Mouse (Mus musculus): ENCODE data around the gene Larp4b.

DNA sequence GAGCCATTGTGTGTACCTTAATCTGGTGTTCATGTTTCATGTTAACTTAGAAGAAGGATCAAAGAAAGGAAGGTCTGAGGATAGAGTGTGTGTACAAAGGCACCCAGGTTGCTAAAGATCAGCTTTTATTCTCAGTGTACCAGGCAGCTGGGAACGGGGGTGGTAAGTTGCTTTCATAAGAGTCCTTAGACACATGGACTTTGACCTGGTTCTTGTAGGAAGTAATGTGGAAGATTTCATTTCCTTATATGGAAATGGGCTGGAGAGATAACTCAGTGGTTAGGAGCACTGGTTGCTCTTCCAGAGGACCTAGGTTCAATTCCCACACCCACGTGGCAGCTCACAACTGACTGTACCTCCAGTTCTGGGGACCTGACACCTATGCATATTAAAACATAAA, 58.6 kb downstream of the Larp4b start:
- TF ChIP-seq CTCF (IDR thresholded peaks at IDR 0.05; ENCODE audit: insufficient read depth, low read depth, low read length) (no peak), POLR2A (IDR thresholded peaks at IDR 0.05; ENCODE audit: insufficient read depth, low read depth, low read length) (no peak)

Measured in olfactory bulb, adult 2 months (tissue).